Mouse (Mus musculus) neural tube, embryonic 11.5 days (tissue): Measurements from ENCODE around the gene Abtb2. TPM values are rescaled to one million over a fixed set of nuclear protein-coding genes. Genes with fewer than 3 reads are reported as not detected.

Source experiments
- ATAC-seq: fragments of 200-750 bp; cut with Nextera tagmentation; 2 replicates; pipeline ENCODE4 v1.8.0; 2017; ENCODE audit warnings: moderate number of reproducible peaks, mild to moderate bottlenecking, moderate TSS enrichment, moderate library complexity; ENCODE audit not compliant: insufficient read depth, low FRiP score, low TSS enrichment
- DNase-seq: peaks from one replicate; pipeline ENCODE4 v3.0.0-alpha.2; 2015; ENCODE audit warnings: low spot score
- H3K27ac ChIP-seq: fragments of 300-500 bp; sonication (generic); 2 replicates; pipeline ENCODE4 v1.5.1; 2014; ENCODE audit warnings: low read depth, mild to moderate bottlenecking, low read length
- H3K27me3 ChIP-seq: fragments of 300-500 bp; sonication (generic); 2 replicates; pipeline ENCODE4 v1.6.1; 2014; ENCODE audit warnings: mild to moderate bottlenecking, low read length, mixed read lengths; ENCODE audit not compliant: control insufficient read depth, insufficient read depth
- H3K36me3 ChIP-seq: fragments of 300-500 bp; sonication (generic); 2 replicates; pipeline ENCODE4 v1.6.1; 2014; ENCODE audit warnings: mild to moderate bottlenecking, low read length, moderate library complexity, mixed read lengths; ENCODE audit not compliant: control insufficient read depth, insufficient read depth
- H3K4me1 ChIP-seq: fragments of 300-500 bp; sonication (generic); 2 replicates; pipeline ENCODE4 v1.6.1; 2014; ENCODE audit warnings: low read length, mixed read lengths; ENCODE audit not compliant: control insufficient read depth, insufficient read depth
- H3K4me2 ChIP-seq: fragments of 300-500 bp; sonication (generic); 2 replicates; pipeline ENCODE4 v1.6.1; 2014; ENCODE audit warnings: low read depth, mild to moderate bottlenecking, moderate library complexity
- H3K4me3 ChIP-seq: fragments of 300-500 bp; sonication (generic); 2 replicates; pipeline ENCODE4 v1.5.1; 2014; ENCODE audit warnings: low read depth, low read length
- H3K9ac ChIP-seq: fragments of 300-500 bp; sonication (generic); 2 replicates; pipeline ENCODE4 v1.6.1; 2014; ENCODE audit warnings: mild to moderate bottlenecking, low read length
- H3K9me3 ChIP-seq: fragments of 300-500 bp; sonication (generic); 2 replicates; pipeline ENCODE4 v1.6.1; 2016; ENCODE audit warnings: low read length; ENCODE audit not compliant: control insufficient read depth
- WGBS: fragments of 180-500 bp; shearing (Covaris S2); extraction: QIAGEN DNeasy Blood & Tissue Kit; methylation state at CpG from one replicate; pipeline ENCODE4 v1.1.7; 2014; 5-methylcytosine and 5-hydroxymethylcytosine counted together
- polyA plus RNA-seq: library from polyadenylated mRNA; unstranded; fragments of >200 nt; fragmentation: Nextera tagmentation; extraction: Ambion mirVana; gene quantifications from 2 replicates; pipeline ENCODE4 v1.2.1, GENCODE M21; 2014

Abtb2 gene
- polyA plus RNA-seq, 1 experiment from 2014 or later, result 15.6 TPM

DNA sequence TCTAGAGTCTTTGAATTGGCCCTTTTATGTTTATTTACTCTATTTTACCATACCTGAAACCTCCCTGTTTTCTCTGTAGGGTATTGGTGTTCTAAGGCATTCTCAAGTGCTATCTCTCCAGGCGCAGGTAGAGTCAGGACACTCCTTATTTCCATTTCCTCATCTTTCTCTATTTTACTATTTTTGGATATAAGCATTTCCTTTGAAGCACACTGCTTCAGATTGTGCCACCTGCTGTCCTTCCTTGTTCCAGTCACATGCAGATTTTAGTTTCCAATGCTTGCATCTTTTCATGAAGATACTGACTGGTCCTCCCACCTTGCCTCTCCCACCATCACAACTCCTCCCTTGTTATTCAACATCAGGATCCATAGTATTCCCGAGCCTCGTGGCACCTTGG is 47.8 kb downstream of the Abtb2 start:
- no peaks in the 10 kb centered on the region for H3K9me3 ChIP-seq

DNA sequence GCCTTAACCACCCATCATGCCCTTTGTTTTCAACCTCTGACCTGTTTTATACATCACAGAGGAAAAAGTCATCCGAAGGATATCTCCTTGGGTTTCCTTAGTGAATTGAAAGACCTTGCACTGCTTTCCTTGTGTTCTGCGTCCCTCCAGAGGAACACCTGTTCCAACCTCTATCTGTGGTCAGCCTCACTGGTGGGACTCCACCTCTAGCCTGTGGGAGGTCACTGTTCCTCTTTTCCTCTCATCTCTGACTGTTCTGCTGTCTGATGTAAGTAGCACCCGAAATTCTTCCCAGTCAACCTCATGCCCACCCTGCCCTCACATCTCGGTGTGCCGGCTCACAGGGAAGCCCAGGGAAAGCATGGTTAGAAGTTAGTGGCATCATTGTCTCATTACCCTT is 48.9 kb downstream of the Abtb2 start:
- Histone ChIP-seq H3K4me2 (no peak overlapping the region), H3K4me1 (no peaks in the 10 kb centered on the region), H3K9ac (no peak overlapping the region), H3K4me3 (no peak overlapping the region), H3K9me3 (no peaks in the 10 kb centered on the region), H3K27me3 (no peaks in the 10 kb centered on the region), H3K36me3 (no peaks in the 10 kb centered on the region), H3K27ac (no peak overlapping the region)
- DNase-seq (no peak), ATAC-seq (no peak)
- 87% methylated on average over 5 of the region's 5 CpGs for WGBS

More for the DNA sequence above, 47.8 kb downstream of the Abtb2 start:
- H3K4me2 ChIP-seq, result no peak overlapping the region
- H3K4me3 ChIP-seq, result no peak overlapping the region
- no peaks in the 10 kb centered on the region for H3K27me3 ChIP-seq
- DNase-seq (no peak), ATAC-seq (no peak)
- 78% methylated on average over 3 of the region's 3 CpGs for WGBS
- H3K27ac ChIP-seq, result no peak overlapping the region
- H3K9ac ChIP-seq, result no peak overlapping the region
- H3K36me3 ChIP-seq, result no peaks in the 10 kb centered on the region
- no peaks in the 10 kb centered on the region for H3K4me1 ChIP-seq

DNA sequence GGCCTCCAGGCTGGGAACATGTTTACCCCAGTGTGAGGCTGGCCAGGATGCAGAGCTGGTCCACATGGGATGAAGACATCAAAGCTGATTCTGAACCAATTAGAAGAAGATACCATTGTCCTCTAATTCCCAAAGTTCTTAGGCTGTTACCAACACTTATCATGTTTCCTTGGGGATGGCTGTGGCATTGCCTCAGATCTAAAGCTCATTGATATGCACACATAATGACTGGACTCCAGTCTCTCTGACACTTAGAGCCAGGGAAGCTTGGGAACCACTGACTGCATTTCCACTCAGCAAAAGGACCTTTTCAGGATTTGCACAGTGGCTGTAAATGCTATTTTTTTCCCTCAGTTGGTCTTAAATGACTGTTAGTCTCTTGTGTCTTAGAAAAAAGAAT is 52.3 kb downstream of the Abtb2 start:
- H3K4me1 ChIP-seq, result no peaks in the 10 kb centered on the region
- no peak overlapping the region for H3K4me2 ChIP-seq
- no peaks in the 10 kb centered on the region for H3K36me3 ChIP-seq
- no peak overlapping the region for H3K9ac ChIP-seq
- H3K4me3 ChIP-seq, result no peak overlapping the region
- no peaks in the 10 kb centered on the region for H3K27me3 ChIP-seq
- DNase-seq (no peak), ATAC-seq (no peak)
- no peaks in the 10 kb centered on the region for H3K9me3 ChIP-seq
- no peak overlapping the region for H3K27ac ChIP-seq

DNA sequence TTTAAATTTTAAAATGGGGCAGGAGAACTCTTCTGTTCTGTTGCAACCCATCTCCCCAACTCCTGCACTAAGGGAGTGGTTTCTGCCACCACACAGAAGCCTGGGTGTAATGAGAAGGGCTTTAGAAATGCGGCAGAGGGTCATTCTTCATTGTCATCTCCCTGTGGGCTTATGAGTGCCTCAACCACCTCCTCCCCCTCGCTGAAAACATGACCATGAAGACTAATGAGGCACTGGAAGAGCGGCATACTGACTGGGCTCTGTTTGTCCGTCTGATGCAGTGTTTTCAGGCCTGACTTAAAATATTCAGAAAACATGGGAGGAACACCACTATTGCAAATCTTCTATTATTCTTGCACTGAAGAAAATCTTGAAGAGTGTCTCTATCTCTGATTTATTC is 56.8 kb downstream of the Abtb2 start:
- Histone ChIP-seq H3K9ac (no peak overlapping the region), H3K9me3 (no peaks in the 10 kb centered on the region), H3K27ac (no peak overlapping the region), H3K4me1 (peaks cover 21% of the 10 kb centered on the region), H3K27me3 (no peaks in the 10 kb centered on the region), H3K4me3 (no peak overlapping the region), H3K36me3 (no peaks in the 10 kb centered on the region), H3K4me2 (no peak overlapping the region)
- ATAC-seq (no peak), DNase-seq (peak; percentile 52)
- WGBS, result 35% methylated on average over 4 of the region's 4 CpGs

DNA sequence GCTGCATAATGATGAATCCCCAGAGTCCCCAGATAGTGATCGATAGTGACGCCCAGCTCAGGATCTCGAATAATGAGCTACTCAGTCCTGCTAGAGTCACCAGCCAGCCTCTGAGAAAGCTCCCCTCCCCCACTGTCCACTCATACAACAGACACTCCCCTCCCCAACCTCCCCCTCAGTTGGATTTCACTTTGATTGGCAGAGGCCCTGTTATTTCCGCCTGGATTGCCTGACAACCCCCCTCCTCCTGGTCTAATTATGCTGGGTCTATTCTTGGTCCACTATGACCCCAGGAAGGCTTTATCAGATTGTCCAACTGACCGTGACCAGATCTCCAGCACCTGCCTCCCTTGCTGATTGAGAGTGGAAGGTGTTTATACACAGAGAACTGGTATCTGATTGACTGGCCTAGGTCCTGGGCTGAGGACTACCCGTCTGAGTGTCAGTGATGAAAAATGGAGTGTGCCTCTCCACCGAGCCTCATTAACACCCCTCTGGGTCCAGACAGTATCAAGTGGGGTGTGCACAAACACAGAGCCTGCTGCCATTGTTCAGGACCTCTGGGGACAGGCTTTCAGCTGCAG is 59.3 kb downstream of the Abtb2 start:
- H3K4me2 ChIP-seq, result 0 out of 2 replicates have a peak overlapping the region, but pooled peaks have one; percentile 8
- ATAC-seq, result peak; percentile 90
- H3K27ac ChIP-seq, result peak overlapping the region; percentile 77
- H3K9ac ChIP-seq, result no peak overlapping the region
- peaks cover 24% of the 10 kb centered on the region for H3K4me1 ChIP-seq
- H3K4me3 ChIP-seq, result no peak overlapping the region
- 20% methylated on average over 7 of the region's 7 CpGs for WGBS
- no peaks in the 10 kb centered on the region for H3K36me3 ChIP-seq
- H3K27me3 ChIP-seq, result no peaks in the 10 kb centered on the region
- no peaks in the 10 kb centered on the region for H3K9me3 ChIP-seq
- peak; percentile 84 for DNase-seq

DNA sequence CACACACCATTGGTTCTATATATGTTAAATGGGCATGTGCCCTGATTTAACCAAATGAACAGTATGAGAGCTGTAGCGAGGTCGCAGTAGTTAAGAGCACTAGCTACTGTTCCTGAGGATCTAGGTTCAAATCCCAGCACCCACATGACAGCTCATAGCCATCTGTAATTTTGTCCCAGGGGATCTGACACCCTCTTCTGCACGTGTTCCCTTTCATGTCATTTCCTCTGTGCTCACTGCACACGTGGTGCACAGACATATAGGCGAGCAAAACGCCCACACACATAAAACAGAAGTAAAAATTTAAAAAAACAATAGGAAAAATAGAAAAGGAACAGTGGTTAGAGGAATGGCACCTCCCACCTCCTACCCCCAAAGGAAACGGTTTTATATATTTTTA is 61.0 kb downstream of the Abtb2 start:
- H3K27ac ChIP-seq, result no peak overlapping the region

DNA sequence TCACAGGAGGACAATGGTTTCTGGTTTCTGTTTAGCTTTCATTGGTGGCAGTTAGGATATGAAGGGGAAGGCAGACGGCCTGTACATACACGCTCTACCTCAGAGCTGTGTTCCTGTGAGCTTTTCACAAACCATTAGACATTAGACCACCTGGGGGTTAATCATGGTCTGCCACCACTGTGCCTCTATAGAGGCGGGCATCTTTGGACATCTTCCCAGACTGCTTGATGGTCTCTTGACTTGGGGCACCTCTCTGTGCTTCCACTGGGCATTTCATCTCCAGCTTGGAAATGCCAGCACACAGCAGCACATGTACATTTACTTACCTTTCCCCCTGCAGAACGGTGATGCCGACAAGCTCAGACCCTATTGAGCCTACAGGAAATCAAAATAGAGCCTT is 63.8 kb downstream of the Abtb2 start:
- no peaks in the 10 kb centered on the region for H3K9me3 ChIP-seq
- DNase-seq (no peak), ATAC-seq (no peak)
- H3K36me3 ChIP-seq, result no peaks in the 10 kb centered on the region
- no peak overlapping the region for H3K4me3 ChIP-seq
- H3K4me1 ChIP-seq, result peaks cover 15% of the 10 kb centered on the region
- no peak overlapping the region for H3K27ac ChIP-seq
- no peaks in the 10 kb centered on the region for H3K27me3 ChIP-seq
- 82% methylated on average over 5 of the region's 5 CpGs for WGBS
- H3K4me2 ChIP-seq, result no peak overlapping the region
- no peak overlapping the region for H3K9ac ChIP-seq

More for the DNA sequence above, 61.0 kb downstream of the Abtb2 start:
- no peaks in the 10 kb centered on the region for H3K27me3 ChIP-seq
- peaks cover 24% of the 10 kb centered on the region for H3K4me1 ChIP-seq
- ATAC-seq, result no peak
- no peak overlapping the region for H3K9ac ChIP-seq
- DNase-seq, result no peak
- no peak overlapping the region for H3K4me2 ChIP-seq
- no peak overlapping the region for H3K4me3 ChIP-seq
- H3K9me3 ChIP-seq, result no peaks in the 10 kb centered on the region
- 81% methylated on average over 7 of the region's 7 CpGs for WGBS
- H3K36me3 ChIP-seq, result no peaks in the 10 kb centered on the region

DNA sequence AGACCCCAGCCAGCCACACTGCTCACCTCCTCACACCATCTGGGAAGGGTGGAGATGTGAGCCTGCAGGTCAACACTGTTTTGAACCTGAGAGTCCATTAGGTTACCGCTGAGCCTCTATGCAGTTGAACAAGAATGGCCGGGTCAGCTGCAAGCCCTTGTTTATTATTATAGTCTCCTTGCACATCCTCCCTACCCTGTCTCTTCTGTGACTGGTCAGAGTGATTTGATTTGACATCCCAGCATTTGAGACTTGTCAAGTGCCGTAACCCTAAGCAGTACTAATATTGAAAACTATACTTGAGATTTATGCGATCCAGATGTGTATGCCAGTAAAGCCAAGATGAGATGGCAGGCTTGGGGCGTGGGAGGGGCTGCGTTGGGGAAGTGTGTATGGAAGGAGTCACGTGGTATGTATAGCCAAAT is 65.2 kb downstream of the Abtb2 start:
- no peak for ATAC-seq
- whole genome bisulfite sequencing, result 63% methylated on average over 7 of the region's 7 CpGs
- no peaks in the 10 kb centered on the region for H3K9me3 ChIP-seq
- H3K36me3 ChIP-seq, result no peaks in the 10 kb centered on the region
- H3K27me3 ChIP-seq, result no peaks in the 10 kb centered on the region
- no peak overlapping the region for H3K4me3 ChIP-seq
- H3K4me1 ChIP-seq, result peaks cover 4% of the 10 kb centered on the region; the same call in 1 of the 2 replicates
- no peak for DNase-seq
- no peak overlapping the region for H3K4me2 ChIP-seq
- H3K9ac ChIP-seq, result no peak overlapping the region
- H3K27ac ChIP-seq, result no peak overlapping the region

DNA sequence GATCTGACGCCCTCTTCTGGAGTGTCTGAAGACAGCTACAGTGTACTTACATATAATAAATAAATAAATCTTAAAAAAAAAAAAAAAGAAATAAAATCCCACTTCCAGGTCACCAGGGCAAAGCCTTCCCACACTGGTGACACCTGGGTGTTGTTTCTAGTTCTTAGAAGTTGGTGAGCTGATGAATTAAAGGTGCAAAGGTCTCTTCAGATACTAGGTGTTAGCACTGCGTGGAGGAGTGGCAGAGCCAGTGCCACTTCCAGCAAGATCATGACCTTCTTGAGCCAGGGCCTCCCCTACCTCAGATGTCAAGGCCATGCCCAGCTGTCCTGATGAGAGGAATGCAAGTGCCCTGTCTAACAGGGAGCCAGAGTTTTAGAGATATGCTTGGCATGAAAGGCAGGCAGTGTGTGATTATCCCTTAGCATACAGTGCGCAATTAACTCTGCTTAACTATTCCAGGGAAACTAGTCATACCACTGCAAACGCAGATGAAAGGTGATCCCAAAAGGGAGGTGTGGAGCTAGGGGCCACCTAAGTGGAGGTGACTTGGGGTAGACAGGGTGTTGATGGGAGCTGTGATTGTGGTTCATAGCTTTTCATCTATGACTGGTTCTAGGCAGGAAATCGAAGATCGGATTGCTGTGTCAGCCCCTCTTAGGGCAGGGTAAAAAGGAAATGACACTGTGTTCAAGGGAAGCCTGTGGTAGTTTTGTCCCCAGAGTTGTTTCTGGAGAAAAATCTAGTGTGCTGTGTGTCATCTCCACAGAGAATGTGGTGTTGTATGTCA is 66.2 kb downstream of the Abtb2 start:
- Histone ChIP-seq H3K27me3 (no peaks in the 10 kb centered on the region), H3K4me2 (no peak overlapping the region), H3K9me3 (no peaks in the 10 kb centered on the region), H3K27ac (no peak overlapping the region), H3K4me3 (no peak overlapping the region), H3K36me3 (no peaks in the 10 kb centered on the region), H3K4me1 (peaks cover 3% of the 10 kb centered on the region; the same call in 1 of the 2 replicates), H3K9ac (no peak overlapping the region)
- ATAC-seq, result no peak
- DNase-seq, result no peak
- WGBS, result 78% methylated on average over 6 of the region's 6 CpGs
